Mouse (Mus musculus) gastrocnemius, postnatal 25 days (tissue): ENCODE data around the gene Prrc2a. TPM values are rescaled to one million over a fixed set of nuclear protein-coding genes. Genes with fewer than 3 reads are reported as not detected.
A peak's percentile ranks its signal among the peaks of the same experiment; 100 is the strongest.

Experiments
- DNase-seq: peaks from one replicate; pipeline ENCODE4 v3.0.0; 2022
- microRNA-seq, 2 experiments: library from miRNA; unstranded; fragments of <30 nt; microRNA quantifications; one replicate each; pipeline ENCODE4 v1.2.0; 2021; ENCODE audit warnings: borderline replicate concordance in 2 of 2
- total RNA-seq, 2 experiments: library from RNA; stranded (reverse); gene quantifications; 1 replicate in 1 of 2; 2 replicates in 1 of 2; pipeline ENCODE4 v1.2.3; 2021

Prrc2a gene
- total RNA-seq, 2 experiments from 2014 or later = 93.3 to 102 TPM

GRCm38 (mm10) chr17:35103221-35103690 is 61.4 kb downstream of the Prrc2a start:
- peak; percentile 27 for DNase-seq

GRCm38 (mm10) chr17:35102299-35102698 is 62.4 kb downstream of the Prrc2a start:
- DNase-seq = no peak

- DNase-seq = no peak
Observed at GRCm38 (mm10) chr17:35101161-35101560, 63.5 kb downstream of the Prrc2a start.

- no peak for DNase-seq
Observed at GRCm38 (mm10) chr17:35100196-35100765, 64.4 kb downstream of the Prrc2a start.

Small RNA genes lying within 50 kb of the gene (microRNA-seq; reads per million reads assigned to microRNA genes)
- 0 reads per million in 2 experiments for gene Mir6973a
- 0 reads per million in 2 experiments for gene Mir6974

Other genes with a start within 250 kb of the Prrc2a start
- 1 to 10 TPM; 8.5 to 9.3 TPM for gene Neu1, start 233.6 kb downstream of the Prrc2a start, total RNA-seq
- gene Hspa1b, start 205.7 kb downstream of the Prrc2a start, total RNA-seq = 1 to 10 TPM; 4.4 to 6.7 TPM
- not detected for gene Gm20481, start 195.0 kb downstream of the Prrc2a start, total RNA-seq
- 1 to 10 TPM; 5.9 to 8.1 TPM for gene Hspa1a, start 192.7 kb downstream of the Prrc2a start, total RNA-seq
- gene Hspa1l, start 192.2 kb downstream of the Prrc2a start, total RNA-seq = 10 to 100 TPM; 21.5 to 31.8 TPM
- gene Lsm2, start 183.0 kb downstream of the Prrc2a start, total RNA-seq = 10 to 100 TPM; 15.0 to 15.4 TPM
- 10 to 100 TPM; 29.4 to 31.2 TPM for gene Vars, start 163.9 kb downstream of the Prrc2a start, total RNA-seq
- 1 to 10 TPM; 9.0 to 9.6 TPM for gene Vwa7, start 148.3 kb downstream of the Prrc2a start, total RNA-seq
- gene Sapcd1, start 136.9 kb downstream of the Prrc2a start, total RNA-seq = under 1 TPM in 1 of 2 experiments, not detected in 1; 0.31 TPM
- under 1 TPM; 0.67 to 0.72 TPM for gene Msh5, start 118.2 kb downstream of the Prrc2a start, total RNA-seq
- gene Clic1, start 114.9 kb downstream of the Prrc2a start, total RNA-seq = 10 to 100 TPM; 12.4 to 18.6 TPM
- 10 to 100 TPM; 11.1 to 13.3 TPM for gene Ddah2, start 105.9 kb downstream of the Prrc2a start, total RNA-seq
- gene Ly6g6c, start 99.5 kb downstream of the Prrc2a start, total RNA-seq = not detected
- not detected for gene Mpig6b, start 98.7 kb downstream of the Prrc2a start, total RNA-seq
- gene Ly6g6e, start 88.0 kb downstream of the Prrc2a start, total RNA-seq = not detected
- under 1 TPM; 0.51 to 0.72 TPM for gene Ly6g6d, start 86.8 kb downstream of the Prrc2a start, total RNA-seq
- gene Ly6g6f, start 79.3 kb downstream of the Prrc2a start, total RNA-seq = not detected
- gene Abhd16a, start 75.6 kb downstream of the Prrc2a start, total RNA-seq = 10 to 100 TPM; 61.9 to 62.4 TPM
- gene Ly6g5c, start 56.6 kb downstream of the Prrc2a start, total RNA-seq = not detected
- gene Ly6g5b, start 49.5 kb downstream of the Prrc2a start, total RNA-seq = not detected
- gene Gpank1, start 43.4 kb downstream of the Prrc2a start, total RNA-seq = 1 to 10 TPM; 7.1 to 8.4 TPM
- gene Csnk2b, start 42.8 kb downstream of the Prrc2a start, total RNA-seq = 100 to 1,000 TPM; 149 to 158 TPM
- gene D17H6S53E, start 38.5 kb downstream of the Prrc2a start, total RNA-seq = 10 to 100 TPM; 19.5 to 22.6 TPM
- gene Apom, start 32.8 kb downstream of the Prrc2a start, total RNA-seq = not detected
- 100 to 1,000 TPM; 180 to 197 TPM for gene Bag6, start 29.7 kb downstream of the Prrc2a start, total RNA-seq
- gene Aif1, start 11.2 kb upstream of the Prrc2a start, total RNA-seq = 1 to 10 TPM in 1 of 2 experiments, under 1 TPM in 1; 0.97 to 1.4 TPM
- gene Lst1, start 23.5 kb upstream of the Prrc2a start, total RNA-seq = under 1 TPM in 1 of 2 experiments, not detected in 1; 0.78 TPM
- gene Ltb, start 29.5 kb upstream of the Prrc2a start, total RNA-seq = not detected
- under 1 TPM in 1 of 2 experiments, not detected in 1; 0.18 TPM for gene Tnf, start 37.1 kb upstream of the Prrc2a start, total RNA-seq
- under 1 TPM in 1 of 2 experiments, not detected in 1; 0.32 TPM for gene Lta, start 40.5 kb upstream of the Prrc2a start, total RNA-seq
- gene Gm16181, start 55.9 kb upstream of the Prrc2a start, total RNA-seq = under 1 TPM in 1 of 2 experiments, not detected in 1; 0.70 TPM
- 1 to 10 TPM; 1.9 to 2.3 TPM for gene Atp6v1g2, start 68.8 kb upstream of the Prrc2a start, total RNA-seq
- 1 to 10 TPM; 5.6 to 6.8 TPM for gene Nfkbil1, start 70.9 kb upstream of the Prrc2a start, total RNA-seq
- gene Ddx39b, start 76.8 kb upstream of the Prrc2a start, total RNA-seq = 10 to 100 TPM; 71.5 to 79.1 TPM
- 10 to 100 TPM; 30.2 to 57.3 TPM for gene H2-D1, start 97.8 kb upstream of the Prrc2a start, total RNA-seq
- under 1 TPM; 0.20 to 0.86 TPM for gene H2-Q1, start 155.5 kb upstream of the Prrc2a start, total RNA-seq
- gene H2-Q2, start 177.3 kb upstream of the Prrc2a start, total RNA-seq = under 1 TPM; 0.36 to 0.78 TPM
- gene H2-Q4, start 214.7 kb upstream of the Prrc2a start, total RNA-seq = 1 to 10 TPM; 2.2 to 3.9 TPM